Mouse (Mus musculus) splenic B cell, adult 2 months (primary cell): ENCODE measurements around the gene Cdh13.

Experiments
- DNase-seq: peaks from one replicate; pipeline ENCODE4 v3.0.0-alpha.2; 2011; ENCODE audit warnings: low read depth, low spot score
- H3K27me3 ChIP-seq: 2 replicates; pipeline ENCODE4 v1.6.1; 2012; ENCODE audit warnings: mild to moderate bottlenecking, low read length, moderate library complexity, mixed read lengths; ENCODE audit not compliant: control insufficient read depth, poor library complexity, insufficient read depth, severe bottlenecking
- H3K36me3 ChIP-seq: 2 replicates; pipeline ENCODE4 v1.6.1; 2012; ENCODE audit warnings: mild to moderate bottlenecking, low read length, moderate library complexity, mixed read lengths; ENCODE audit not compliant: control insufficient read depth, poor library complexity, insufficient read depth, severe bottlenecking

Gene Cdh13

DNA sequence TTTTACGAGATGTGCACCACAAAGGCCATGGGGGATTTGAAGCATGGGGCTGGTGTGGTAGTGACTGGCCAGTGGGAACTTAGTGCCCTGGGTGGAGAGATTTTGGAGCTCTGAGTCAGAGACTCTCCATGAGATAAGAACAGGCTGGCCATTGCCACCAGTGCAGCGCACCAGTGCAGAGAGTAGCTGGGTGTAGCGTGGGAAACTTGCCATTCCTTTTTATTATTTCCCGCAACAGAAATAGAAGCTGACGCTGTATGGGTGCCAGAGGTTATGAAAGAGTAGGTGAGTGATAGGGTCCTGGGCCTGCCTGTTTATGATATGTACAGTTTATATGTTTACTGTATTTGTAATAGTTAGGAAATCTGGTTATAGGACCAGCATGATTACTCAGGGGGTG is 225.9 kb downstream of the Cdh13 start:
- Histone ChIP-seq H3K36me3 (no peaks in the 10 kb centered on the region), H3K27me3 (no peaks in the 10 kb centered on the region)
- DNase-seq = no peak

DNA sequence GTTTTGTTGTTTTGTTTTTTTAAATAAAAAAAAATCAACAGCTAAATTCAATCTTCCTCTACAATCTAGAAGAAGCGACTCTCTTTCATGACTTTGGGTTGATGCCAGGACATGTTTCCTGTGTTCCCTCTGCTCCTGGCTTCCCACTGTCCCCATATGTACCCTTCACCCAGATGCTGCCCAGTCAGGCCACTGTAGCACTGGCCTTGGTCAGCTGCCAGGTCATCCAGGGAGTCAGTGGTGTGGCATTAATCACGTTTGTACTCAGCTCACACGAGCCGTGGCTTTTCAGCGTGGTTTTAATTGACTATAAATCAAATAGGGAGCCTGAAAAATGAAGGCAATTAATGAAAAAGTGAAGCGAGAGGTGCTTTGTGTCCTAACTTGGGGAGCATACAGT is 229.7 kb downstream of the Cdh13 start:
- H3K36me3 ChIP-seq = no peaks in the 10 kb centered on the region
- no peak for DNase-seq
- H3K27me3 ChIP-seq = no peaks in the 10 kb centered on the region

DNA sequence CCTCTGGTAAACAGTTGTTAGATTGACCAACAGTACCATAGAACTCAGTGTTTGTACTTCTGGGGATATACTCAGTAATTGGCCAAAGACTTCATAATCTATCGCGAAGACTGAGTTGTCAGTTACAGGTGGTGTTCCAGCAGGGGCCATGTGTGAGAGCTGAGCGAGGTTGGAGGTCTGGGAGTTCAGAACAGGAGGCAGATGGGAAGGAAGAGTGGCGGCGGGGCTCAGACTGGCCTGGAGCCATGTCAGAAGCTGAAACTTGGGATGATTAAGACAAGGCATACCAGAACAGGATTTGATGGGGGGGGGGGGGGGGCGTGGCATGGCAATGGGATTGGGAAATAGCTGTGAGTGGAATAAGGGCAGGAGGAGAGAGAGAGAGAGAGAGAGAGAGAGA is 232.1 kb downstream of the Cdh13 start:
- DNase-seq = no peak
- H3K27me3 ChIP-seq = no peaks in the 10 kb centered on the region
- no peaks in the 10 kb centered on the region for H3K36me3 ChIP-seq

DNA sequence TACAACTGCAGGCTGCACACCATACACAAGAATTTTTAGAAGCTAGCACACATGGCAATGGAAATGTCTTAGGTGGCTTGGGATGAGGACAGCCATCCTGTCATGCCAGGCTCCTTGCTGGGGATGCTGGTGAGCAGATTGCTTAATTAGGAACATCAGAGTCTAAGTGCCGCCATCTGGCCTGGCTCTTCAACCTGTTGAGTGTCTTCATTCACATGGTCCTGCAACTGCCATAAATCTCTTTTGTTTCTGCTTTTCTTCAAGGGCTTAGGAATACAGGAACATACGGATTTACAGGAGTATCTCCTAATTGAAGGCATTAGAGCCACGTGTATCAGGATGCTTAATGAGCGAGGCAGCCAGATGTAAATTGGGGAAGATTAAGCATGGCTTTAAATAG is 233.5 kb downstream of the Cdh13 start:
- Histone ChIP-seq H3K27me3 (no peaks in the 10 kb centered on the region), H3K36me3 (no peaks in the 10 kb centered on the region)
- no peak for DNase-seq

DNA sequence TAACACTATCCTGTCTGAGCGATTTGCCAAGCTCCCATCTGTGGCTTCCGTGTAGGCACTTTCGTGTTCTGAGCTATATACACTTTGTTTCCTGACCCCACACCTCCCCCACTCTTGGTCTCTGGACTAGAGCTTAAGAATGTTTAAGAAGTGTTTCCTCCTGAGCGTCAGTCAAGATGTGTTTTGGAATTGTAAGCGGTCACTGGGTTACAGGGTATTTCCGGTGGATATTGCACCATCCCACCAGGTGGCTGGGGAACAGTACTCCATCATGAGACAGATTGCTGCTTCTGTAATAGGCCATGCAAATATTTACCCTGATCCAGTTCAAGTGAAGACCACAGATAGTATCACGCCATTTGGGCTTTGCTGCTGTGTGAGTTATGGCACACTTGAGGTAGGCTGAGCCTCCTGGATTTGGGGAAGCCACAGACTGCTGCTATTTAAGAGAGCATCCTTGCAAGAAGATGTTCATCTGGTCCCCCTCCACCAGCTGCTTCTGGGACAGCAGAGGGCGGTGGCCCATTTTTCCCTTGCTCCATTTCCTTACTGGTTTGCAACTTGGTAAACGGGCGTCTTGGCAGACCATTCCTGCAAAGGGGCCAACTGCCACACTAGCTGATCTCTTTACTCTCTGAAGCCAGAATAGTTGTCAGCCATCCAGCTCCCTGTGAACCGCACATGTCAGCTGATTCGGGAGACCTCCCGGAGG is 234.7 kb downstream of the Cdh13 start:
- Histone ChIP-seq H3K27me3 (no peaks in the 10 kb centered on the region), H3K36me3 (no peaks in the 10 kb centered on the region)
- DNase-seq = no peak

DNA sequence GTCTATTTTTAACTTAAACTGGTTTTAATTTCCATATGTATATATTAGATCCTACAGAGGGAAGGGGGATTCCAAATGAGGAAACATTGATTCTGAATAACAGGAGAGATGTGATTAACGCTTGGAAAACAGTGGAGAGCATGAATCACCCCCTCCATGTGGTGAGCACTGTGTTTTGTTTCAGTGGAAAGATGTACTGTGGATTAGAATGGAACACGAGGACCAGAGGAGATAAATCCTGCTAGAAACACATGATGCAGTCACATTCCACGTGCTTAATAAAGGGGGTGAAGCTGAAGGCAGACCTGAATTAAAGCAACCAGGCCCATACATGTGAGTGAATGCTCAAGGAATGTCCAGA is 235.2 kb downstream of the Cdh13 start:
- Histone ChIP-seq H3K36me3 (no peaks in the 10 kb centered on the region), H3K27me3 (no peaks in the 10 kb centered on the region)
- DNase-seq = no peak

DNA sequence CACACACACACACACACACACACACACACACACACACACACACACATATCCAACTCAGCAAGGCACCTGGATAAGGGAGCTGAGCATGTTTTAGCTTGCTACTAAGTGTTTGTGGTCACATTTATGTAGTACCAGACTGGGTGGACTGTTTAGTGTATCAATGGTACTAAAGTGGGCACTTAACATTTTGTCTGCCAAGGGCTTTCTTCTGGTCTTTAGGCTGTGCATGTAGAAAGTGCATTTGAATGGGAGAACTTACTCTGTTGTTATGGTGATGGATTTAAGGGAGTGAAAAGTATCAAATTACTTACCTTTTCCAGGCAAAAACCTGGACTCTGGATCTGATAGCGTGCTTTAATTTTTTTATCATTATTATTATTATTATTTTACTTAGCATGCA is 240.4 kb downstream of the Cdh13 start:
- Histone ChIP-seq H3K36me3 (no peaks in the 10 kb centered on the region), H3K27me3 (no peaks in the 10 kb centered on the region)
- DNase-seq = no peak

DNA sequence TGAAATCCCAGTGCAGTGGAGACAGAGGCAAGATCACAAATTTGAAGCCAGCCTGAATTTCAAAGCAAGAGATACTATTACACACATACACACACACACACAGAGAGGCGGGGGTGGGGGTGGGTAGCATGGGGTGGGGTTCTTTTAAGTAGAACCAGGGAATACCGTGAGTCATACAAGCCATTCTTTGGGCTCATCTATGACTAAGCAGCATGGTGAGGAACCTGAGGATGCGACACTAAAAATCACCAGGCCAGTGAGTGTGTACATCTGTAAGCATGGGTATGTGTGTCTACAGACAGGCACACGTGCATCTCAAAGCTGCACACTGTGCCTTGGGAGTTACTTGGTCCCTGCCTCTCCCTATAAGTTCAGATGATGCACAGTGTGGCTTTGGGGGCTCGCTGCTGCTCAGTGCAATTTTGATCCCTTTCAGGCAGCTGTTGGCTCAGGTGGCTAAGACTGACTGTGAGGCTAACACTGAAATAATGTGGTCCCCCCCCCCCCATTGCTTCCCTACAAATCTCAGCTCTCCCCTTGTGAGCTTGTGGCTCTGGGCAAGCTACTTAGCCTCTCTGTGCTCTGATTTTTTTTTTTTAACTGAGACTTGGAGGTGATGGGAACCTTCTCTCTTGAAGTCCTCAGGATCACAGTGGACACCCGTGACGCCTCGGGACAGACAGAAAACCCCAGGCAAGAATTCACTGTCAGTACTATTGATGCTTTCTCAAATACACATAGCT is 255.5 kb downstream of the Cdh13 start:
- no peak for DNase-seq
- no peaks in the 10 kb centered on the region for H3K36me3 ChIP-seq
- H3K27me3 ChIP-seq = no peaks in the 10 kb centered on the region

DNA sequence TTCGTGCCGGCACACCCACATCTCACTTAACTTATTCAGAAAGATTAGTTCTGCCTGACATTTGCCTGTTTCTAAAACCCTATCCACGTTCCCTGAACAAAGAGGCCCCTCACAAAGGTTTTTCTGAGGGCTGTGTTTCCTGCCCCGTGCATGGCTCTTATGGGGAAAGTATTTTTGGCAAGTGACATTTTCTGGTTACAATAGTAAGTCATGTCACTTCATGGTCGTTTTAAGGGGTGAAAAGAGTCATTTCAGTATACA is 256.0 kb downstream of the Cdh13 start:
- Histone ChIP-seq H3K36me3 (no peaks in the 10 kb centered on the region), H3K27me3 (no peaks in the 10 kb centered on the region)
- no peak for DNase-seq

DNA sequence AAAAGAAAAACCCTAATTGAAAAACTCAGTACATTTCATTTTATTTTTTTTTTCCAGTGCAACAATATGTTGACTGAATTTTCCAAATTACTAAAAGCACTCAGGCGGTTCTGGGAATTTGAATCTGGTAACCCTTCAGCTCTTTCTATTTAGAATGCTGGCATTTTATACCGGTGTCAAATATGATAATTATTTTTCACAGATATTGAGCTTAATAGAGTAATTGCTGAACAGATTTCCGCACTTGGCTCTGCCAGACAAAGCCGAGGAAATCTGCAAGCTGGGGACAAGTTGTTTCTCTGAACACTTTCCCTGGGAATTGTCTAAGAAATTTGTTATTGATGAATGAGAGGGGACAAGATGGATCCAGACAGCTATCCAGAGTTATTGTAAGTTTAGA is 256.4 kb downstream of the Cdh13 start:
- DNase-seq = no peak
- H3K27me3 ChIP-seq = no peaks in the 10 kb centered on the region
- H3K36me3 ChIP-seq = no peaks in the 10 kb centered on the region

DNA sequence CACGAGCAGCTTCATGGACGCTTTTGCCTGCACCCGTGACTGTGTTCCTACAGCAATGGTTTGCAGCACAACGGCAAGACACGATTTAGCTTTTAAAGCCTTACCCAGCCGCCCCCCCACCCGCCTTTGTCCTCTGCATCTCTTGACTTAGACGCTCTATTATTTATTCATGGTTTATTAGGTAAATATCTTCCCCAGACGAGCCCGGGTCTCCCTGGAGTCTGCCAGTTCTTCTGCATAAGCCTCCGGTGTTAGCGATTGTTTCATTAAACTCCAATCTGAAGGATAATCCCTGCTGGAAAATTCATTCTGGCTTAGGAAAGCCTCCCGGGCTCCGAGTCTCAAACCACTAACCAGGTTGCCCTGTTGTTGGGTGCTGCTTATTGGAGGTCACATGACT is 268.9 kb downstream of the Cdh13 start:
- no peaks in the 10 kb centered on the region for H3K36me3 ChIP-seq
- DNase-seq = no peak

DNA sequence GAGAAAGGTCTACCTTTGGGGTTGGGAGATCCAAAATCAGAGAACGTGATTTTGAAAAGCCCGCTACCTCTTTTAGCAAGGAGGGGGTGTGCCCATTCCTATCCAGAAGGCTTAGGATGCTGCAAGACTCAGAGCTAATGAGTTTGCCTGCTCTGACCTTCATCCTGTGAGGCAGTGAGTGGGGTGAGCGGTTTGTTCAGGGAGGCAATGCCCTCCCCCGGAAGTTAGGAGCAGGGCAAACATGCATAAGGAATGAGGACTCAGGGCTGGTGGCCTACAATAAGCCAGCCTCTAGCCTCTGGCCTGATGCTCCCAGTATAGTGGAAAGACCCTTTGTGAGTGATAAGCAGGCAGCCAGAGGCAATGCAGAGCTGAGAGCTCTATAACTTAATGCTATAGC is 269.3 kb downstream of the Cdh13 start:
- Histone ChIP-seq H3K27me3 (no peaks in the 10 kb centered on the region), H3K36me3 (no peaks in the 10 kb centered on the region)
- DNase-seq = no peak

More for the DNA sequence above, 268.9 kb downstream of the Cdh13 start:
- H3K27me3 ChIP-seq = no peaks in the 10 kb centered on the region

DNA sequence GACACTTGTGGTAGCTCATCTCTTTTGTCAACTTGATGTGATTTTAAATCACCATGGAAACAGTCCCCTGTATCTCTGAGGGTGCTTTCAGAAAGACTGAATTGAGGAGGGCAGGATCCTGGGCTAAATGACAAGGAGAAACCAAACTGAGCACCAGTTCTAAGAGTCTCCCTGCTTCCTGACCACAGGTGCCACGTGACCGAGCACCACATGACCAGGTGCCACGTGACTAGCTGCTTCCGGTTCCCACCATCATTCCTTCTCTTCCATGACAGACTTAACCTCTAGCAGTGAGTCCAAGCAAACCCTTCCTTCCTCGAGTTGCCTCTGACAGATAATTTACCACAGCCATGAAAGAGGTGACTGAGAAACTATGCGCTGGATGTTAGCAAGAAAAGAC is 280.5 kb downstream of the Cdh13 start:
- no peaks in the 10 kb centered on the region for H3K27me3 ChIP-seq
- DNase-seq = no peak
- no peaks in the 10 kb centered on the region for H3K36me3 ChIP-seq

DNA sequence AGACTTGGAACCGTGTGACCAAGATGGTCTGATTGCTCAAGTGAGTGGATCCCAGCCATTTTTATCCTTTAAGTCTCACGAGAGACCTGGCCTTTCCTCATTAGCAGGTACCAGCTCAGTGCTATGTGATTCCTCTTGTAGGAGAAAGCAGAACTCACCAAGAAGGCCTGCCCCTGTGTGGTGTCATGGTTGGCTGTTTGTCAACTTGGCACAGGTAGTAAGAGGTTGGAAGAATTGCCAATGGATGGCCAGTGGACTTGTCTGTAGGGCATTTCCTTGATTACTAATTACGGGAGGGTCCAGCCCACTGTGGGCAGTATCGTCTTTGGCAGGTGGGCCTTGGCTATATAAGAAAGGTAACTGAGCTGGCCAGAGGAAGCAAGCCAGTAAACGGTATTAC is 281.7 kb downstream of the Cdh13 start:
- DNase-seq = no peak
- H3K27me3 ChIP-seq = no peaks in the 10 kb centered on the region
- no peaks in the 10 kb centered on the region for H3K36me3 ChIP-seq

DNA sequence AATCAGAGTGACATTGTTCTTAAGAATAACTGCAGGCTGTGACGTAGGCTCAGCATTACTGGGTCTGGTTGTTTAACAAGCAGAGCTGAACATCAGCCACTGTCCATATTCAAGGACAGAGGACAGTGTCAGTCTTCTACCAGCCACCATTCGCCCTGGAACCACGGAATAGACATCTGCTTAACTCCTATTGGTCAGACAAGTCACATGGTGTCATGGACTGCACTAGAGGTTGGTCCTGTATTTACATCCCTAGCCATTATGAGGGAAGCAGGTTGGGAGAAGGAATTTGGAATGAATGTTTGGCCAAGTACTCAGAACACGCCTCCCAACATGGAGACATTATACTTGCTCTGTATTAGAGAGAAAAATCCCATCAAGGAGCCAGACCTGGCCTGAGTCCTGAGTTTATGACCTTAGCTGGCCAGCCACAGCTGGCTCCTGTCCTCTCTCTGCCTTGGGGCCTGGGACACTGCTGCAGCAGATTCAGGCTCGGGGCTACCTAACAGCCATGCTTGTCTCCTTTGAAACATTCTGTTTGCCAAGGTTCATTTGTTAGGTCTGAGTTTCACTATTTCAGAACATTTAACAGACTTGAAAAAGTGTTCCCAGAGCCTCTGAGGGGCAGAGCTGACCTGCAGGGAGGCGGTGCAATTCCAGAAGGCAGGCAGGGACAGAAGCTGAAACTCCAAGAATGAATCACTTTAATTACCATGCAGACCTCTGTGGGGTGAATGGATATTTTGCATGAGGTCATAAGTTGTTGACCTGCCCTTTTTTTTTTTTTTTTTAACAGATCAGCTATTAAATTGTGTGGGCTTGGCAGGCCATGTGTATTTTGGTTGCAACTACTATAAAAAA is 282.6 kb downstream of the Cdh13 start:
- Histone ChIP-seq H3K27me3 (no peaks in the 10 kb centered on the region), H3K36me3 (no peaks in the 10 kb centered on the region)
- DNase-seq = no peak
